Mouse (Mus musculus) heart, embryonic 16.5 days (tissue): ENCODE data around the gene Kif1b. TPM values are rescaled to one million over a fixed set of nuclear protein-coding genes. Genes with fewer than 3 reads are reported as not detected.

Source experiments
- ATAC-seq: fragments of 200-750 bp; cut with Nextera tagmentation; replicated peaks from 2 replicates; pipeline ENCODE4 v1.8.0; 2017; ENCODE audit warnings: moderate number of reproducible peaks; ENCODE audit not compliant: insufficient read depth, low FRiP score; ENCODE audit errors: extremely low read depth
- H3K27ac ChIP-seq: fragments of 300-500 bp; sonication (generic); 2 replicates; pipeline ENCODE4 v1.5.1; 2014; ENCODE audit warnings: mild to moderate bottlenecking, low read length, control low read depth, moderate library complexity
- H3K27me3 ChIP-seq: fragments of 300-500 bp; sonication (generic); 2 replicates; pipeline ENCODE4 v1.6.1; 2014; ENCODE audit warnings: low read length, mixed read lengths; ENCODE audit not compliant: control insufficient read depth, insufficient read depth
- H3K36me3 ChIP-seq: fragments of 300-500 bp; sonication (generic); 2 replicates; pipeline ENCODE4 v1.6.1; 2014; ENCODE audit not compliant: control insufficient read depth, insufficient read depth
- H3K4me1 ChIP-seq: fragments of 300-500 bp; sonication (generic); 2 replicates; pipeline ENCODE4 v1.6.1; 2014; ENCODE audit warnings: low read length, mixed read lengths; ENCODE audit not compliant: control insufficient read depth, insufficient read depth
- H3K4me2 ChIP-seq: fragments of 300-500 bp; sonication (generic); 2 replicates; pipeline ENCODE4 v1.6.1; 2014; ENCODE audit warnings: low read depth, mild to moderate bottlenecking, control low read depth, low read length
- H3K4me3 ChIP-seq: fragments of 300-500 bp; sonication (generic); 2 replicates; pipeline ENCODE4 v1.5.1; 2014; ENCODE audit warnings: mild to moderate bottlenecking, control low read depth, low read length
- H3K9ac ChIP-seq: fragments of 300-500 bp; sonication (generic); 2 replicates; pipeline ENCODE4 v1.6.1; 2014; ENCODE audit warnings: low read length, control low read depth
- H3K9me3 ChIP-seq: fragments of 300-500 bp; sonication (generic); replicated peaks from 2 replicates; pipeline ENCODE4 v1.6.1; 2016; ENCODE audit warnings: low read length; ENCODE audit not compliant: control insufficient read depth
- WGBS: fragments of 180-500 bp; shearing (Covaris S2); extraction: QIAGEN DNeasy Blood & Tissue Kit; methylation state at CpG from one replicate; pipeline ENCODE4 v1.1.7; 2014; 5-methylcytosine and 5-hydroxymethylcytosine counted together
- polyA plus RNA-seq: library from polyadenylated mRNA; unstranded; fragments of >200 nt; fragmentation: Nextera tagmentation; extraction: Ambion mirVana; gene quantifications from 2 replicates; pipeline ENCODE4 v1.2.1, GENCODE M21; 2015

The Kif1b gene
- polyA plus RNA-seq, 1 experiment from 2014 or later, result 39.8 TPM

DNA sequence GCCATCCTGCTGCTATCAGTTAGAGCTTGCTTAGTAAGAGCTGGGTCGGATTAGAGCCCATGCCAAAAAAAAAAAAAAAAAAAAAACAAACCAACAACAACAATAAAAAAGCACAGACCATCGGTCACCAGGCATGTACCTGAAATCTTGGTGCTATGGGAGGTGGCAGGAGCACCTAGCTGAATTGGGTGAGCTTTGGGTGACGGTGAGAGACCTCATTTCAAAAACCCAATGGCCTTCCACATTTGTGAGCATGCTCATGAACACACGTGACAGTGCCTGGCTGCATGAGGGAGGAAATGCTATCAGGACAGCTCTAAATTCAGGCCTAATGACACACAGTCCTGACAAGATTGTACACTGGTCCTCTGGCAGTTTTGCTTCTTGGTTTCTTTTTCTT, 159.4 kb downstream of the Kif1b start:
- Histone ChIP-seq H3K4me1 (no peaks in the 10 kb centered on the region), H3K4me2 (no peak overlapping the region), H3K9ac (no peak overlapping the region), H3K36me3 (peaks cover 22% of the 10 kb centered on the region), H3K4me3 (no peak overlapping the region), H3K27me3 (no peaks in the 10 kb centered on the region), H3K9me3 (no peaks in the 10 kb centered on the region), H3K27ac (no peak overlapping the region)
- ATAC-seq, result no peak
- WGBS, result 66% methylated on average over 4 of the region's 4 CpGs

DNA sequence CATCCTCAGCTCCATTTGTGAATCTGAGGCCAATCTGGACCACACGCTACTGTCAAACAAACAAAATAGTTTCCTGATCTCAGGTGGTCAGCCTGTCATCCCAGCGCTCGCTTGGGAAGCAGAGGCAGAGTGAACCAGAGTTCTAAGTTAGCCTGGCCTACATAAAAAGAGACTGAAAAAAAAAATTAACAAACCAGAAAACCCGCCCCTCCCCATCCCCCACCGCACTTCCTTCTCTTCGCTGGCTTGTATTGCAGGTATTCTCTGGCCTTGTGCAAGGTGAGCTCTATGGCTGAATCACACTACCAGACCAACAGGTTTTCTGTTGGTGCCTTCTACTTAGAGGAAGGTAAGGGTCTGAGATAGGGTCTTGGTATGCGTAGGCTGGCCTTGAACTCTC, 160.0 kb downstream of the Kif1b start:
- no peak overlapping the region for H3K27ac ChIP-seq
- no peak overlapping the region for H3K4me2 ChIP-seq
- no peaks in the 10 kb centered on the region for H3K27me3 ChIP-seq
- no peak for ATAC-seq
- peaks cover 17% of the 10 kb centered on the region for H3K36me3 ChIP-seq
- no peak overlapping the region for H3K9ac ChIP-seq
- H3K4me1 ChIP-seq, result no peaks in the 10 kb centered on the region
- H3K9me3 ChIP-seq, result no peaks in the 10 kb centered on the region
- WGBS, result 79% methylated on average over 7 of the region's 7 CpGs
- H3K4me3 ChIP-seq, result no peak overlapping the region

DNA sequence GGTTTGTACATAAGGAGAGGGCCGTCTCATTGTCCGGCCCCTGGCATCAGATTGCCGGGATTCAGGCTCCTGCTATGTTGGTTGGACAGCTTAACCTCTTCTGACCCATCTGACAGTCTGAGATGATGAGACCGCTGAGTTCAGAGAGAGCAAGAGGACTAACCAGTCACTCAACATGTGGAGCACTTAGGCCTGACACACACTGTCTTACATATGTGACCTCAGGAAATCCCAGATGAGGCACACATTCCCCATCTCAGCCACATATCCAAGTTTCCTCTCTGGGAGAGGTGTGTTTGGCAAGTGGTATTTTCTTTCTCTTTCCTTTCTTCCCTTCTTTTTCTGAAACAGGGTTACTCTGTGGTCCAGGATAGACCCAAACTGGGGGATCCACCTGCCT, 162.3 kb downstream of the Kif1b start:
- Histone ChIP-seq H3K36me3 (no peaks in the 10 kb centered on the region), H3K9me3 (no peaks in the 10 kb centered on the region), H3K4me2 (no peak overlapping the region), H3K9ac (no peak overlapping the region), H3K27ac (no peak overlapping the region), H3K4me3 (no peak overlapping the region), H3K27me3 (no peaks in the 10 kb centered on the region), H3K4me1 (no peaks in the 10 kb centered on the region)
- 77% methylated on average over 4 of the region's 4 CpGs for WGBS
- ATAC-seq, result no peak; the same call in 1 of the 2 replicates

DNA sequence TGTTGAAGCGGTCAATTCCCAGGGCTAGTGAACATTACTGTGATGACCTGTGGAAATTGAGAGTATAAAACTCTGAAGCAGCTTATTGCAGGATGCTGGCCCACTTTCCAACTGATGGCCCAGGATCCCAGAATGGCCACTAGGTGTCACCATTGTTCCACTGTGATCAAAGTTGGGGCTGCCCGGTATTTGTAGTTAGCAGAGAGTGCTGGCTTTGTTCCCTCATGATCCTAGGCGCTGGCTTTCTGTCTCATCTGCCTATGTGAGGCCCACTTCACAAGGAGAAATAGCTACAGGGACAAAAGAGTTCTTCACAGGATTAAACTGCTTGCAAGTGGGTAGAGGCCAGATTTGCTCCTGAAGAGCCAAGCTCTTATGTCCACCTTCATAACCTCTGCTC, 163.0 kb downstream of the Kif1b start:
- Histone ChIP-seq H3K36me3 (no peaks in the 10 kb centered on the region), H3K27me3 (no peaks in the 10 kb centered on the region), H3K9me3 (no peaks in the 10 kb centered on the region), H3K9ac (no peak overlapping the region), H3K4me1 (no peaks in the 10 kb centered on the region), H3K27ac (no peak overlapping the region), H3K4me3 (no peak overlapping the region), H3K4me2 (no peak overlapping the region)
- peak; percentile 72 for ATAC-seq
- 2% methylated on average over 3 of the region's 3 CpGs for WGBS

DNA sequence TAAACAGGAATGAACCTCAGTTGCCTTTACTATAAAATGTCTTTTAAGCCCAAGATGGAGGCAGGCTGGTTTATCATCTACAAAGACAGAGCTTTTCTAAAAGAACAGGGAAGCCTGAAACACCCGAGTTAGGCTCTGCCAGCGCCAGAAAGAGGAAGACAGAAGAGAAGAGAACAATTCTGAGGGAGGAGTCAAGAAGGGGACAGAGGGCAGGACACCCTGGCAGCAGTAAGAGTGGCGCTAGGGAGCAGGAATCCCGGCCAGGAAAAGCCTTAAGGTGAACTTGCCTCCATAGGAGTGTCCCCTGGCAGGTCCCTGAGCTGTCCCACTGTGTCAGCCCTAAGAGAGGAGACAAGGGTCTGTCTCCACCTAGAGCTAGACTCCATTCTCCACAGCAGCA, 163.9 kb downstream of the Kif1b start:
- Histone ChIP-seq H3K9ac (no peak overlapping the region), H3K4me1 (no peaks in the 10 kb centered on the region), H3K36me3 (no peaks in the 10 kb centered on the region), H3K9me3 (no peaks in the 10 kb centered on the region), H3K4me2 (no peak overlapping the region), H3K27ac (no peak overlapping the region), H3K4me3 (no peak overlapping the region), H3K27me3 (no peaks in the 10 kb centered on the region)
- ATAC-seq, result no peak
- WGBS, result 24% methylated on average over 4 of the region's 4 CpGs

DNA sequence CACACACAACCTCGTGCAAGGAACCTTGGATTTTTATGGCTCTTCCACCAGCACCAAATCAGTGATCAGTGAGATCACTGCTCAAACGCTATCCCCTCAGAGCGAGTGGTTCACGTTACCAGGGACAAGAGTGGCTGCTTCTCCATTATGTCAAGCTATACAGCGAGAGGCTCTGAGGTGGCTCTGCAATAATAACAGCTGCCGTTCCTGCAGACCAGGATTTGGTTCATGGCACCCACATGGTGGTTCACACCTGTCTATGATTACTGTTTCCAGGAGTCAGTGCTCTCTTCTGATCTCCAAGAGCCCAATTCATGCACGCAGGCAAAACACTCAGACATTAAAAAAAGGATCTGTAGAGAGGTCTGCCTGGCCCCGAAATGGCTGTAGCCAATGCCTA, 169.0 kb downstream of the Kif1b start:
- Histone ChIP-seq H3K9me3 (no peaks in the 10 kb centered on the region), H3K9ac (no peak overlapping the region), H3K36me3 (no peaks in the 10 kb centered on the region), H3K4me2 (no peak overlapping the region), H3K4me1 (0 out of 2 replicates have a peak, but pooled peaks cover 2% of the 10 kb centered on the region), H3K27me3 (no peaks in the 10 kb centered on the region), H3K4me3 (no peak overlapping the region), H3K27ac (no peak overlapping the region)
- ATAC-seq, result no peak
- WGBS, result 79% methylated on average over 8 of the region's 8 CpGs

GRCm38 (mm10) chr4:149136982-149137770, 170.3 kb downstream of the Kif1b start, which contains the start of gene Cenps:
Gene Cenps, minus strand, starts transcription at chr4:149137629.
- peak within 1 kb of the TSS; percentile 77 for H3K4me3 ChIP-seq
- H3K4me2 ChIP-seq, result peak within 1 kb of the TSS; percentile 89
- peak; percentile 93 for ATAC-seq
- H3K27ac ChIP-seq, result peak within 1 kb of the TSS; percentile 87
- H3K4me1 ChIP-seq, result 0 out of 2 replicates have a peak, but pooled peaks cover 2% of the 10 kb centered on the region
- H3K27me3 ChIP-seq, result no peaks in the 10 kb centered on the region
- H3K9ac ChIP-seq, result peak within 1 kb of the TSS; percentile 88
- WGBS, result 2% methylated on average over 68 of the region's 68 CpGs
- no peaks in the 10 kb centered on the region for H3K36me3 ChIP-seq
- no peaks in the 10 kb centered on the region for H3K9me3 ChIP-seq

- Histone ChIP-seq H3K4me2 (peak overlapping the region; percentile 89), H3K36me3 (no peaks in the 10 kb centered on the region), H3K27me3 (no peaks in the 10 kb centered on the region), H3K9me3 (no peaks in the 10 kb centered on the region), H3K4me1 (0 out of 2 replicates have a peak, but pooled peaks cover 2% of the 10 kb centered on the region), H3K27ac (no peak overlapping the region; the same call in 1 of the 2 replicates), H3K9ac (peak overlapping the region; percentile 88), H3K4me3 (peak overlapping the region; percentile 77)
- WGBS, result 63% methylated on average over 18 of the region's 18 CpGs
- ATAC-seq, result no peak
These were observed 171.2 kb downstream of the Kif1b start for GRCm38 (mm10) chr4:149136116-149136850.

- no peak overlapping the region for H3K27ac ChIP-seq
- WGBS, result 80% methylated on average over 5 of the region's 5 CpGs
These were observed 174.1 kb downstream of the Kif1b start for GRCm38 (mm10) chr4:149133395-149133794.

More at GRCm38 (mm10) chr4:149133395-149133794, 174.1 kb downstream of the Kif1b start:
- Histone ChIP-seq H3K9me3 (no peaks in the 10 kb centered on the region), H3K4me1 (0 out of 2 replicates have a peak, but pooled peaks cover 2% of the 10 kb centered on the region), H3K4me3 (no peak overlapping the region), H3K4me2 (no peak overlapping the region), H3K36me3 (peaks cover 3% of the 10 kb centered on the region; the same call in 1 of the 2 replicates), H3K27me3 (no peaks in the 10 kb centered on the region), H3K9ac (no peak overlapping the region)
- ATAC-seq, result no peak
